Mouse (Mus musculus) heart, embryonic 11.5 days (tissue): ENCODE measurements around the gene Ifi27l2b. TPM values are rescaled to one million over a fixed set of nuclear protein-coding genes. Genes with fewer than 3 reads are reported as not detected.
"Not testable (repeated sequence)": the region's sequence is repeated elsewhere in the genome, so short reads cannot be mapped to it uniquely, and the experiment has no call there.

Experiments
- ATAC-seq: fragments of 200-750 bp; cut with Nextera tagmentation; replicated peaks from 2 replicates; pipeline ENCODE4 v1.8.0; 2017; ENCODE audit warnings: moderate library complexity; ENCODE audit not compliant: insufficient number of reproducible peaks, low FRiP score, low TSS enrichment
- H3K27ac ChIP-seq: fragments of 300-500 bp; sonication (generic); 2 replicates; pipeline ENCODE4 v1.5.1; 2014; ENCODE audit warnings: mild to moderate bottlenecking, low read depth, low read length
- H3K27me3 ChIP-seq: fragments of 300-500 bp; sonication (generic); 2 replicates; pipeline ENCODE4 v1.6.1; 2014; ENCODE audit warnings: mild to moderate bottlenecking, low read length, mixed read lengths; ENCODE audit not compliant: control insufficient read depth, insufficient read depth
- H3K36me3 ChIP-seq: fragments of 300-500 bp; sonication (generic); 2 replicates; pipeline ENCODE4 v1.6.1; 2014; ENCODE audit warnings: mild to moderate bottlenecking, low read length, moderate library complexity, mixed read lengths; ENCODE audit not compliant: control insufficient read depth, insufficient read depth
- H3K4me1 ChIP-seq: fragments of 300-500 bp; sonication (generic); 2 replicates; pipeline ENCODE4 v1.6.1; 2014; ENCODE audit warnings: low read length; ENCODE audit not compliant: control insufficient read depth, insufficient read depth
- H3K4me2 ChIP-seq: fragments of 300-500 bp; sonication (generic); 2 replicates; pipeline ENCODE4 v1.6.1; 2014; ENCODE audit warnings: mild to moderate bottlenecking, moderate library complexity
- H3K4me3 ChIP-seq: fragments of 300-500 bp; sonication (generic); 2 replicates; pipeline ENCODE4 v1.5.1; 2014; ENCODE audit warnings: low read depth, low read length
- H3K9ac ChIP-seq: fragments of 300-500 bp; sonication (generic); 2 replicates; pipeline ENCODE4 v1.6.1; 2014; ENCODE audit warnings: mild to moderate bottlenecking, low read depth, low read length, moderate library complexity
- H3K9me3 ChIP-seq: fragments of 300-500 bp; sonication (generic); replicated peaks from 2 replicates; pipeline ENCODE4 v1.6.1; 2016; ENCODE audit warnings: low read length; ENCODE audit not compliant: control insufficient read depth
- WGBS: fragments of 180-500 bp; shearing (Covaris S2); extraction: QIAGEN DNeasy Blood & Tissue Kit; methylation state at CpG from one replicate; pipeline ENCODE4 v1.1.7; 2014; ENCODE audit not compliant: insufficient replicate concordance; 5-methylcytosine and 5-hydroxymethylcytosine counted together
- polyA plus RNA-seq: library from polyadenylated mRNA; unstranded; fragments of >200 nt; fragmentation: Nextera tagmentation; extraction: Ambion mirVana; gene quantifications from 2 replicates; pipeline ENCODE4 v1.2.1, GENCODE M21; 2014

Gene Ifi27l2b
- polyA plus RNA-seq, 1 experiment from 2014 or later = not detected

DNA sequence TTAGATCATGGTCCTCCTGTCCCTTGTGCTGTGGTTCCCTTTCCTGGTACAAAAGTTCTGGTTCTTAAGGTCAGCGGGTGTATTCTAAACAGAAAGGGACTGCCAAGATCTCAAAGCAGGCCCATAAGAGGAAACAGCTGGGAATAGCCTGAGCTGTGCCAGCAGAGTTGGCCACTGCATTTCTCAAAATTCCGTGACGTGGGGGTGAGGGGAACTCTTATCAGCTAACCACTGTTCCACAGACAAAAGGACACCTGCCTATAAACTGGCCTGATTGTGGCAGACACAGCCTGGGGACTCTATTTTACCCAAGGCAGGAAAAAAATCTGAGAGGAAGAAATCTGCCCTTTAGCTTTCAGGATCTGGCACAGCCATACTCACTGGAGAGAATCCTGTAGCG lies 30.3 kb upstream of the Ifi27l2b start:
- Histone ChIP-seq H3K27ac (no peak overlapping the region), H3K4me3 (no peak overlapping the region), H3K9me3 (no peaks in the 10 kb centered on the region), H3K9ac (no peak overlapping the region), H3K27me3 (no peaks in the 10 kb centered on the region), H3K36me3 (no peaks in the 10 kb centered on the region), H3K4me1 (no peaks in the 10 kb centered on the region), H3K4me2 (no peak overlapping the region)
- WGBS = 52% methylated on average over 4 of the region's 4 CpGs
- no peak for ATAC-seq

GRCm38 (mm10) chr12:103486726-103487125 lies 29.7 kb upstream of the Ifi27l2b start:
- H3K27ac ChIP-seq = no peak overlapping the region
- ATAC-seq = no peak
- WGBS = 83% methylated on average over 1 of the region's 1 CpGs
- no peak overlapping the region for H3K9ac ChIP-seq
- H3K4me1 ChIP-seq = no peaks in the 10 kb centered on the region
- no peaks in the 10 kb centered on the region for H3K9me3 ChIP-seq
- no peaks in the 10 kb centered on the region for H3K36me3 ChIP-seq
- no peak overlapping the region for H3K4me2 ChIP-seq
- no peak overlapping the region for H3K4me3 ChIP-seq
- no peaks in the 10 kb centered on the region for H3K27me3 ChIP-seq

DNA sequence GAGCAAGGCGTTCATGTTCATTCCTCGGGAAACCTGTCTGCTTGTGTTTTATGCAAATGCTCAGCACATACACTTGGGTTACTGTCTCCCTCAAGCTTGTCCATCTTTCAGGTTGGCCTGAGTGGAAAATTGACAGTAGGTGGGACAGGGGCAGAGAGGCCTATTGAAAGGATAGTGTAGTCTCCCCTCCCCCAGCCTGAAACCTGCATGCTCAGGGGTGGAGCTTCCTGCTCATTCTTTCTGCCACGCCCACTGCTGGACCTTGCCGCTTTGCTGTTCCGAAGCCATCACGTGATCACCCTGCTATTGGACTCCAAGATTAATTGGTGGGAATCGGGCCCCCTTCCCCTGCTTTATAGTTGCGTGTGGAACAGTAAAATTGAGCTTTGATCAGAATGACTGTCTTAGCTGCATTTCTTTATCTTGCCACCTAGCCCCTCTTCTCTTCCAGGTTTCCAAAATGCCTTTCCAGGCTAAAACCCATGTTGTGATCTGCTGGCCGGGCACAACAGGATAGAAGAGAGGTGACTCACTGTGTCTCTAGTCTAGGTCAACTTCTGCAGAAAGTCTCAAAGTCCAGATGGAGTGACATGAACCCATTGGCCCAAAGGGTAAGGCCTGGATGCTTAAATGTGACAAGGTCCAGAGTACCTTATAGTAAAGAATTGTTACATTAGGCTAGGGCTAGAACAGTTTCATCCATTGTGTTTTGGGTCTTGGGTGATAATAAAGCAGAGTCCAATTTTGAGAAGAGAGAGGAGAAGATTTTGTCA lies 27.4 kb upstream of the Ifi27l2b start:
- not testable (repeated sequence) for H3K27me3 ChIP-seq, H3K4me2 ChIP-seq, ATAC-seq, H3K27ac ChIP-seq, H3K4me3 ChIP-seq, H3K36me3 ChIP-seq, H3K9me3 ChIP-seq, H3K4me1 ChIP-seq, H3K9ac ChIP-seq
- 60% methylated on average over 9 of the region's 9 CpGs for WGBS

DNA sequence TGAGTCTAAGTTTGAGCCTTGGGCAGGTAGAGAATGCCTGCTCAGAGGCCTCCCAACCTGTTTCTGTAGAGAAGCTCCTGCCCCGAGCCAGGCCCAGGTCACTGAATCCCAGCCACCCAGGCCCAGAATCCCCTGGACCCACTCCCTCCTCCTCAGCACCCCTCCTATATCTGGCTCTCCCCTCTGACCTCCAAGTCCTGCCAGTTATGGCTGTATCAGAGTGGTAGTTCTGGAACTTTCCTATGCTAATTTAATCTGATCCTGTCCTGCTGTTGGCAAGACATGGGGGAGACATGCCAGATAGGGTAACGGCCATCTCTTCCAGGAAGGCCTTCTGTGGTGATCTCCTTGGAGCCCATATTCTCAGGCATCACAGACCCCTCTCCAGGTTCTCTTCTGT lies 25.8 kb upstream of the Ifi27l2b start:
- H3K4me2 ChIP-seq = no peak overlapping the region
- no peaks in the 10 kb centered on the region for H3K4me1 ChIP-seq
- H3K4me3 ChIP-seq = no peak overlapping the region
- H3K27ac ChIP-seq = no peak overlapping the region
- 64% methylated on average over 2 of the region's 2 CpGs for WGBS
- H3K9ac ChIP-seq = no peak overlapping the region
- no peak for ATAC-seq
- no peaks in the 10 kb centered on the region for H3K36me3 ChIP-seq
- H3K27me3 ChIP-seq = no peaks in the 10 kb centered on the region
- H3K9me3 ChIP-seq = no peaks in the 10 kb centered on the region

DNA sequence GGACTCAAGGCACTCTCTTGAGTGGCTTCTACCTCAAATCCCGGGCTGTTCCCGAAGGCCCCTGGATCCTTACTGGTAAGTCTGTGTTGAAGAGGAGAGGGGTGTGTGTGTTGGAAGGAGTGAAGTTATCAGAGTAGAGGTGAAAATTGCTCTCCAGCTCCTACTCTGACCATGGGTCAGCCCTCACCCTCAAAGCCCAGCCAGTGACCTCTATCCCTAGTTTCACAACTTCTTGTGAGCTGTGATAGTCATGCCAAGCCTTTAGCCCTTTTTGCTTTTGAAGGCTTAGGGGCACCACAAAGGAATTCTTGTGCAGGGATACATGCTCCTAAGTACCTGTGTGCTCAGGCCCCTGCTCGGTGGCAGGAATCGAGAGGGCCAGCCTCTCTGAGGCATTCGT lies 24.6 kb upstream of the Ifi27l2b start:
- H3K9me3 ChIP-seq = no peaks in the 10 kb centered on the region
- H3K27ac ChIP-seq = no peak overlapping the region
- WGBS = 77% methylated on average over 5 of the region's 5 CpGs
- H3K27me3 ChIP-seq = no peaks in the 10 kb centered on the region
- no peaks in the 10 kb centered on the region for H3K4me1 ChIP-seq
- no peaks in the 10 kb centered on the region for H3K36me3 ChIP-seq
- H3K9ac ChIP-seq = no peak overlapping the region
- no peak overlapping the region for H3K4me2 ChIP-seq
- no peak for ATAC-seq
- H3K4me3 ChIP-seq = no peak overlapping the region

- H3K27me3 ChIP-seq = no peaks in the 10 kb centered on the region
- H3K36me3 ChIP-seq = no peaks in the 10 kb centered on the region
- H3K27ac ChIP-seq = no peak overlapping the region
- H3K9ac ChIP-seq = no peak overlapping the region
- no peaks in the 10 kb centered on the region for H3K9me3 ChIP-seq
- H3K4me3 ChIP-seq = no peak overlapping the region
- 63% methylated on average over 7 of the region's 7 CpGs for WGBS
- ATAC-seq = no peak
- no peak overlapping the region for H3K4me2 ChIP-seq
- H3K4me1 ChIP-seq = no peaks in the 10 kb centered on the region
These were observed 20.5 kb upstream of the Ifi27l2b start for GRCm38 (mm10) chr12:103477461-103478015.

DNA sequence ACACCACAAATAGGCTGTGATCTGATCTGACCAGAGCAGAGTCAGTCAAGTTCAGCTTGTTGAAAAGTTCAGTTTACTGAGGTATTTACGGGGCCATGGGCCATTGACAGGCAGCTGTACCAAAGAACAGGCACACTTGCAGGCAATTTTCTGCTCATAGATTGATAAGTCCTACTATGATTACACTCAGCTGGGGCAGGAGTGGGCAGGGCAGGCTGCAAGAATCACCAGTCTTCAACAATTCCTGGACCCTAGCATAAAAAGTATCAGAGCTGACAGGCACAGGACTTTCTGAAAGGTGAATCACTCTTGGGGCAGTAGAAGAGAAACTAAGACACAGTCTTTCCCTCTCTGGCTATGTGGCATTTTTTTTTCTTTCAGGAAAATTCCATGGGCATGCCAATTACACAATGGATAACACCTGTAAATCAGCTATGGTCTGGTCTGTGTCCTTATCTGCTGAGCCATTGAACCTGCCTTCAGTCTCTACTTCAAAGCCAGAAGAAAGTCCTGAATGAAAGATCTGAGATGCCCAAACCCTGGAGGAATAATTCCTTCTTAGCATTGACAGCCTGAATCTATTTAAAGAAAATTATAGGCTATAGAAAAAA lies 19.9 kb upstream of the Ifi27l2b start:
- Histone ChIP-seq H3K27ac (no peak overlapping the region), H3K4me2 (no peak overlapping the region), H3K4me1 (no peaks in the 10 kb centered on the region), H3K9ac (no peak overlapping the region), H3K9me3 (no peaks in the 10 kb centered on the region), H3K4me3 (no peak overlapping the region), H3K27me3 (no peaks in the 10 kb centered on the region), H3K36me3 (no peaks in the 10 kb centered on the region)
- 69% methylated on average over 1 of the region's 1 CpGs for WGBS
- ATAC-seq = no peak

DNA sequence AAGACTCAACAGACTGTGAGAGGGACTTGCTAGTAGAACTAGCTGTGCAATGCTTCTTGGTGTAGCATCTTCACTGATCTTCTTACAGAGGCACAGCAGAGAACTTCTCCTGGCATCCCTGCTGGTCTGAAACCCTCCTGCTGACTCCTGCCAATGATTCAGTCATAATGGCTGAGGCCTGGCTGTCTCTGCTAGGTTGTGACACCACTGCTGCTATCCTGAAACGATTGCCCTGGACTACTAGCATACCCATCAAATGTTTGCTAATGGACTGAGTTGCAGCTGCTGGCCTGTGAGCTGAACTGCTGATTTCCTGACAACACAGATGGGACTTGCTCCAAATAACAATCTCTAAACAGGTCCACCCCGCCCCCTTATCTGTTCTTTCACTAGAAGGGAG lies 17.5 kb upstream of the Ifi27l2b start:
- H3K9me3 ChIP-seq = no peaks in the 10 kb centered on the region
- no peak overlapping the region for H3K9ac ChIP-seq
- no peak for ATAC-seq
- H3K27me3 ChIP-seq = no peaks in the 10 kb centered on the region
- no peak overlapping the region for H3K4me2 ChIP-seq
- WGBS = 40% methylated on average over 2 of the region's 2 CpGs
- H3K4me1 ChIP-seq = no peaks in the 10 kb centered on the region
- no peak overlapping the region for H3K27ac ChIP-seq
- no peak overlapping the region for H3K4me3 ChIP-seq
- H3K36me3 ChIP-seq = no peaks in the 10 kb centered on the region

- H3K9me3 ChIP-seq, H3K9ac ChIP-seq, H3K4me3 ChIP-seq, H3K4me1 ChIP-seq, H3K4me2 ChIP-seq, ATAC-seq, H3K27ac ChIP-seq, H3K36me3 ChIP-seq, H3K27me3 ChIP-seq: not testable (repeated sequence)
- WGBS = no CpG with 5 or more reads among the region's 1 CpGs
These were observed 296 bp downstream of the Ifi27l2b start for GRCm38 (mm10) chr12:103456727-103457126.
